Mouse (Mus musculus): ENCODE measurements around the gene Osgin1.

- no peak for TF ChIP-seq POLR2A (IDR thresholded peaks at IDR 0.05; ENCODE audit: borderline replicate concordance, extremely low read depth, insufficient read depth, insufficient read length, poor library complexity, severe bottlenecking)
- no peak for TF ChIP-seq CTCF (IDR thresholded peaks at IDR 0.05; ENCODE audit: borderline replicate concordance, extremely low read depth, insufficient read depth, insufficient read length)
Measured at GRCm38 (mm10) chr8:119452919-119453318, 19.0 kb downstream of the Osgin1 start.
